Mouse (Mus musculus) forebrain, embryonic 10.5 days (tissue): Measurements from ENCODE around the gene Uba7. TPM values are rescaled to one million over a fixed set of nuclear protein-coding genes. Genes with fewer than 3 reads are reported as not detected.

Experiments used
- DNase-seq: peaks from one replicate; pipeline ENCODE4 v3.0.0-alpha.2; 2017; ENCODE audit warnings: low spot score; ENCODE audit errors: extremely low spot score
- H3K27ac ChIP-seq: fragments of 300-500 bp; sonication (generic); 2 replicates; pipeline ENCODE4 v1.5.1; 2016; ENCODE audit warnings: mild to moderate bottlenecking
- H3K27me3 ChIP-seq: fragments of 300-500 bp; sonication (generic); 2 replicates; pipeline ENCODE4 v1.6.1; 2016; ENCODE audit warnings: mild to moderate bottlenecking; ENCODE audit not compliant: poor library complexity, severe bottlenecking
- H3K36me3 ChIP-seq: fragments of 300-500 bp; sonication (generic); replicated peaks from 2 replicates; pipeline ENCODE4 v1.6.1; 2016; ENCODE audit warnings: mild to moderate bottlenecking, moderate library complexity
- H3K4me1 ChIP-seq: fragments of 300-500 bp; sonication (generic); 2 replicates; pipeline ENCODE4 v1.6.1; 2016
- H3K4me3 ChIP-seq: fragments of 300-500 bp; sonication (generic); 2 replicates; pipeline ENCODE4 v1.5.1; 2016; ENCODE audit warnings: mild to moderate bottlenecking, moderate library complexity
- H3K9me3 ChIP-seq: fragments of 300-500 bp; sonication (generic); 2 replicates; pipeline ENCODE4 v1.6.1; 2016; ENCODE audit warnings: mild to moderate bottlenecking, moderate library complexity
- WGBS: fragments of 180-500 bp; shearing (Covaris S2); methylation state at CpG from one replicate; pipeline ENCODE4 v1.1.7; 2016; 5-methylcytosine and 5-hydroxymethylcytosine counted together
- polyA plus RNA-seq: library from polyadenylated mRNA; unstranded; fragments of >200 nt; fragmentation: Nextera tagmentation; extraction: Ambion mirVana; gene quantifications from 2 replicates; pipeline ENCODE4 v1.2.1, GENCODE M21; 2016

Uba7 gene
- polyA plus RNA-seq, 1 experiment from 2014 or later, result 10.0 TPM

DNA sequence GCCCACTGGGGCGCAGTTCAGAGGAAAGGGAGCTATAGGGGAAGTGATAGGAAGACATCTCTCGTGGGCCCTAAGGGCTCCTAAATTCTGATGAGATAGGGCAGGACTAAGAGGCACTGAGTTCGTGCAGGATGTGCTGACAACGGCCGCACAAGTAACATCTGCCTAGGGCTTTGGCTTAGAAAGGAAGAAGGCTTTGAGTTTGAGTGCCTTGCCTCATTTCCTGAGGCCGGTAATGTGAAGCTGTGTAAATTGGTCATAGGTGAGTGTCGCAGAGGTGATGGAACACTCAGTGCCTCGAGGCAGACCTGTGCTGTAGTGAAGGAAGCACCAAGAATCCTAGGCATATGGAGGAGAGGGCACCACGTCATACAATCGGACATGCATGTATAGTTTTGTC, 8.6 kb upstream of the Uba7 start:
- Histone ChIP-seq H3K4me1 (no peaks in the 10 kb centered on the region), H3K27ac (no peak overlapping the region), H3K27me3 (no peaks in the 10 kb centered on the region), H3K36me3 (peaks cover 97% of the 10 kb centered on the region), H3K9me3 (no peaks in the 10 kb centered on the region), H3K4me3 (no peak overlapping the region)
- DNase-seq, result no peak
- 90% methylated on average over 10 of the region's 10 CpGs for WGBS

DNA sequence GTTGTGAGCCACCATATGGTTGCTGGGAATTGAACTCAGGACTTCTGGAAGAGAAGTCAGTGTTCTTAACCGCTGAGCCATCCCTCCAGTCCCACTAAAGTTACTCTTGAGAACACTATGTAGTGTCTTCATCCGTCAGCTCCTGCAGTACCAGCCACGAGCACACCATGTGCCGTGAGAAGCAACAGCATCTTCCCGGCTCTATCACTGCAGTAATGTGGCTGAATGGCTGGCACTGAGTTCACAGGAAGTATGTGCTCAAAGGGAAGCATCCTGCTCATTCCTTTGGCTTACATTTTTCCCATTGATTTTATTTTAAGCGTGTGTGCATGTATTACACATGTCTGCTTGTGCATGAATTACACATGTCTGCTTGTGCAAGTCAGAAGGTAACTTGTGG, 7.9 kb upstream of the Uba7 start:
- peaks cover 96% of the 10 kb centered on the region for H3K36me3 ChIP-seq
- 90% methylated on average over 6 of the region's 6 CpGs for WGBS

DNA sequence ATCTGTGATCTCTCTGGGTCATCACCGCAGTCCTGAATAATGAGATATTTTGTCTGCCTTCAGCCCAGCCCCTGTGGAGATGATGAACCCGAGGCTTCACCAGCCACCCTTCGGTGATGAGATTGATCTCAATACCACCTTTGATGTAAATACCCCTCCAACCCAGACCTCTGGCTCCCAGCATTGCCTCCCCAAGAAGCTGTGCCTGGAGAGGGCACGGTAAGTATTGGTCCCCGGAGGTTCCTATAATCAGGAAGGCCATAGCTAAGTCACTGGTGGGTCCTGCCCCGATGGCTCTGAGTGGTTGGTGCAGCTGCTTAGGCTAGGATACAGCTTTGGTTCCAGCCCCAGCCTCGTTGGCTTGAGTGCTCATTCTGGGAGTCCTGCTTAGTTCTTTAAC, 6.8 kb upstream of the Uba7 start:
- Histone ChIP-seq H3K4me1 (no peaks in the 10 kb centered on the region), H3K27me3 (no peaks in the 10 kb centered on the region), H3K27ac (no peak overlapping the region), H3K4me3 (no peak overlapping the region), H3K9me3 (no peaks in the 10 kb centered on the region), H3K36me3 (peaks cover 96% of the 10 kb centered on the region)
- WGBS, result 94% methylated on average over 7 of the region's 7 CpGs
- DNase-seq, result no peak

More for the DNA sequence above, 7.9 kb upstream of the Uba7 start:
- no peak overlapping the region for H3K27ac ChIP-seq
- no peaks in the 10 kb centered on the region for H3K4me1 ChIP-seq
- H3K27me3 ChIP-seq, result no peaks in the 10 kb centered on the region
- DNase-seq, result no peak
- H3K4me3 ChIP-seq, result no peak overlapping the region
- no peaks in the 10 kb centered on the region for H3K9me3 ChIP-seq

DNA sequence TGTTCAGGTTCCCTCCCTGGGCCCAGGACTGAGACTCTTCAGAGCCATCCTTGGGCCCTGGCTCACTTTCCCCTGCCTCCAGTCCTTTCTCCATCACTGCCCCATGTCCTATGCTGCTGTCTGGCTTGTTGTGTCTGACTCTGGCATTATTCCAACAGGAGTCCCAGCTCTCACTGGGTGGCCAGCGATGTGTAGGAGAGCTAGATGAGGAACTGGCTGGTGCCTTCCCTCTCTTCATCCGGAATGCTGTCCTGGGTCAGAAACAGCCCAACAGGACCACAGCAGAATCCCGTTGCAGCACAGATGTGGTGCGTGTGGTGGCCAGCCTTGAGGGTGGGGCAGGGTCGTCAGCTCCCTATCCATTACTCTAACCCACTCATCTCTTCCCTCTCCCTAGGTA, 5.0 kb upstream of the Uba7 start:
- no peaks in the 10 kb centered on the region for H3K9me3 ChIP-seq
- no peak overlapping the region for H3K4me3 ChIP-seq
- no peak overlapping the region for H3K27ac ChIP-seq
- H3K27me3 ChIP-seq, result no peaks in the 10 kb centered on the region
- no peaks in the 10 kb centered on the region; the same call in 1 of the 2 replicates for H3K4me1 ChIP-seq
- peaks cover 79% of the 10 kb centered on the region for H3K36me3 ChIP-seq
- DNase-seq, result no peak
- WGBS, result 91% methylated on average over 5 of the region's 5 CpGs

DNA sequence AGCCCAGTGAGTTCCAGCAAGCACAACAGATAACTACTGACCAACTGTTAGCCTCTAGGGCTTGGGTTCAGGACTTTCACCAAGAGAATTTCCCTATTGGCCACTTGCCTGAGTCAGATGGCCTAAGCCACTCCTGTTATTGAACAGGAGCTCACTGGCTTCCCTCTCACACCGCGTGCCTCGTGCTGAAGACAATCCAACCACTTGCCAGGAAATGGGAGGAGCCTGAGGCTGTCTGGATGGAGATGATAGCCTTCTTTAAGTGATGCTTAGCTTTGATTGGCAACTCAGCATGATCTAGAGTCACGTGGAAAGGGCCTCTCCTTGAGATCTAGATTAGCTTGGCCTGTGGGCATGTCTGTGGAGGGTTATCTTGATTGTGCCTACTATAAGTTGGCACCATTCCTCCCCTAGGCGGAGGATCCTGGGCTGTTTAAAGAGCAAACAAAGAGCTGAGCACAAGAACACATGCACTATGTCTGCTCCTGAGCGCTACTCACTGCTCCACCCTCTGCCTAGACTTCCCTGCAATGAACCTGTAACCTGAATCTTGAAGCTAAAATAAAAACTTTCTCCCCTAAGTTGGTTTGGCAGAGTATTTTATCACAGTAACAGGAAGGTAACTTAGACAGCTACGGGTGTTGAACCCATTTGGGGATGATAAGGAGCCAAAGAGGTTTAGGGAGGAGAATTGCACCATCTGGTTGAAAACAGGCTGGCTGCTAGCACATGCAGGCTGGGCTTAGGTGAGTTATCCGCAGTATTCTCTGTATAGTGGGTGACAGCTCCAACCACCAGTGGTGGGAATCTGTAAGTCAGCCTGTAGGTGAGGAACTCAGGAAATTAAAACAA, 3.4 kb upstream of the Uba7 start:
- H3K36me3 ChIP-seq, result peaks cover 63% of the 10 kb centered on the region
- WGBS, result 86% methylated on average over 8 of the region's 8 CpGs

DNA sequence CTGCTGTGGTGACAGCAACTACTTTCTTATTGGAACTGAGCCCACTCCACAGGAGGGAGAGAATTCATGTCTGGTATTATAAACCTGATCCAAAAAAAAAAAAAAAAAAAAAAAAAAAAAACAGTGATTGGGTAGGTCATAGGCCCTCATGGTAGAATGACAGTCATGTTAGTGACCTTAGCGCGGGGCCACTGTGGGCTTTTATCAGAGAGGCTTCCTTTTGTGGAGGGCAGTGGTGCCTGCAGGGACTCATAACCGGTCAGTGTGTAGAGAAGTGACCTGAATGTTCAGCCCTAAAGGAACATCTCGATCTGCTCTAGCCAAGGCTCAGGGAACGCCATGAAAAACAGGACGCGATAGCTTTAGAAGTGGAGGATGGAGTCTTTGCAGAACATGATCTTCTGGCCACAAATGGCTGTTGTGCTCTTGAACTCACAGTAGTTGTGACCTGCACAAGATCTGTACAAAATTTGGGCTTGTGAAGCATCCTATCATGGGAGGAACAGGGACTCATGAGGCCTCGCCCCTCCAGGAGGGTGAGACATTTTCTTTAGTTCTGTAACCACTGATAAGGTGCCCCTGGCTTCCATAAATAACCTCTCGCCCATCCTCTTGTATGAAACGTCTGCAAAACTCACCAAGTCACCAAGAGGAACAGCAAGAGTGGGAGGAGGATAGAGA, 674 bp upstream of the Uba7 start:
- WGBS, result 85% methylated on average over 10 of the region's 10 CpGs
- H3K27ac ChIP-seq, result no peak overlapping the region
- H3K9me3 ChIP-seq, result no peaks in the 10 kb centered on the region
- no peak for DNase-seq
- no peak overlapping the region for H3K4me3 ChIP-seq
- peaks cover 3% of the 10 kb centered on the region for H3K4me1 ChIP-seq
- no peaks in the 10 kb centered on the region for H3K27me3 ChIP-seq
- H3K36me3 ChIP-seq, result peaks cover 39% of the 10 kb centered on the region

More for the DNA sequence above, 3.4 kb upstream of the Uba7 start:
- H3K9me3 ChIP-seq, result no peaks in the 10 kb centered on the region
- H3K4me1 ChIP-seq, result no peaks in the 10 kb centered on the region; the same call in none of the 2 replicates
- no peak for DNase-seq
- H3K4me3 ChIP-seq, result no peak overlapping the region
- H3K27me3 ChIP-seq, result no peaks in the 10 kb centered on the region
- 0 out of 2 replicates have a peak overlapping the region, but pooled peaks have one; percentile 12 for H3K27ac ChIP-seq

DNA sequence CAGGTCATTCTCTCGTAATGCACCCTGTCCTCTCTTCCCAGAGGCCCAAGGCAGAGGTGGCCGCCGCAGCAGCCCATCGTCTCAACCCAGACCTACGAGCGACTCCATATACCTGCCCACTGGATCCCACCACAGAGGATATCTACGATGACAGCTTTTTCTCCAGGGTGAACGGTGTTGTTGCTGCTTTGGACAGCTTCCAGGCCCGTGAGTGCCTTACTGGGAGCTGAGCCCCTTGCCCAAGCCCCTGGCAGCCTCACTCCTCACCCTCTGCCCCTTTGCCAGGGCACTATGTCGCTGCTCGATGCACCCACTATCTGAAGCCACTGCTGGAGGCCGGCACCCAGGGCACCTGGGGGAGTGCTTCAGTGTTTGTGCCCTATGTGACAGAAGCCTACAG, 3.5 kb downstream of the Uba7 start:
- DNase-seq, result no peak
- Histone ChIP-seq H3K27me3 (peaks cover 11% of the 10 kb centered on the region), H3K27ac (peak overlapping the region; percentile 17), H3K4me1 (peaks cover 38% of the 10 kb centered on the region), H3K9me3 (no peaks in the 10 kb centered on the region), H3K4me3 (no peak overlapping the region), H3K36me3 (no peaks in the 10 kb centered on the region)
- WGBS, result 89% methylated on average over 12 of the region's 12 CpGs

DNA sequence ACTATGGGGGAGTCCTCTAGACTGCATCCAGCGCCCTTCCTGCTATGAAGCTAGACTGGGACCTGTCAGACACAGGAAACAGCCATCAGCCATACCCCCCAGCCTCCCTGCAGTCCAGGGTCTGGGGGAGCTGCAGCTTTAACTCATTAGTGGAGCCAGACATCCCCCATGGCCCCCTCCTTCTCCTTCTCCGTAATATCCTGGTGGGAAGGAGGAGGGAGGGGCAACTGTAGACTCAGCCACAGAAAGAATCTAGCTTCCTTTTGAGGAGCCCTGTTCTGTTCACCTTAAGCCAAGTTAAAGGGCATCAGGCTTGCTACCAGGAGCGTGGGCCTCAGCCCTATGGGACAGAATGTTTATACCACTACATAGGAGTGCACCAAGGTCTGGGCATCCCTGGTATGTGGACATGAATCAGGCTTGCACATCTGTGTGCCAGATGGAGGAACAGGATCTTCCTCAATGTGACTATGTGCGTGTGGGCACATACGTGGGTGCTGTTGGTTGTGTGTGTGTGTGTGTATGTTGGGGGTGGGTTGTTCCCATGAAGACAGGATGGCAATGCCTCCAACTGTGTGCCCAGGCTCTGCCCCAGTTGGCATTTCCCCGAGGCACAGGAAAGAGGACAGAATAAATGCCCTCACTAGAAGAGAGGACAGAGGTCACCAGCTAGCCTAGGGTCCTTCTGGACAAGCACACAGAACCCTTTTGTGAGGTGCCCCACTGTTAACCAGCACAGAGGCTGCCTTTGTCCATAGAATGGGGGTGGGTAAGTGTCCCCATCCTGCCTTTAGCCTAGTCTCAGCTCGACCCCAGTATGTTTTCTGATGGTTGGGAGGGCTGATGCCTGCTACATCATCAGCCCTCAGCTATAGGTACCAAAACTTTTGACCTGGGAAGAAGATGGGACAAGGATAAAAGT, 6.6 kb downstream of the Uba7 start:
- Histone ChIP-seq H3K27me3 (peaks cover 35% of the 10 kb centered on the region), H3K4me1 (peaks cover 68% of the 10 kb centered on the region), H3K9me3 (no peaks in the 10 kb centered on the region), H3K4me3 (peak overlapping the region; percentile 73), H3K36me3 (no peaks in the 10 kb centered on the region), H3K27ac (peak overlapping the region; percentile 88)
- 56% methylated on average over 7 of the region's 7 CpGs for WGBS
- peak; percentile 38 for DNase-seq

DNA sequence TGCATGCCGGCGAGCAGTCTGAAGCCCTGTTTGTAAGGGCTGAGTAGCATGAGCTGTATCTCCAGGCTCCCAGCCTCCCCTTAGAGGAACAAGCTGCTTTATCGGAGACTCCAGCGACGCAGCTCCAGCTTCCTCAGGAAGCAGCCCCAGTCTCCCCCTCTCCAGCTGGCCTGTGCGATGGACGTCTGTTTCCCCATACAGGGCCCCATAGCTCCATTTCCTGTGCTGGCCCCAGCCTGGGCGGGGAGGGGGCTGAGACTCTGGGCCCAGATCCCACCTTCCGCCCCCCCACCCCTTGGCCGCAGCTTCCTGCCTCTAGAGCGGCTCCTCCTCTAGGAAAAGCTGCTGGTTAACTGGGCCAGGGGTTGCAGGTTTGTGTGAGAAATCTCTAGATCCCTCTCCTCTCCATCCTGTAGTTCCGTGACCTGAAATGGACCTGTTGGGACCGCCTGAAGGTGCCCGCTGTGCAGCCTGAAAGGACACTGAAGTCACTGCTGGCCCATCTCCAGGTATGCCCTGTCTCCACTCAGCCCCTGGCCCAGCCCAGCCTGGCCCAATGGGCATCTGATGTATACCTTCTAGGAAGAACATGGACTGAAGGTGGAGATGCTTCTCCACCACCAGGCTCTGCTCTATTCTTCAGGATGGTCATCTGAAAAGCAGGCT, 7.5 kb downstream of the Uba7 start, which contains the start of gene Gm20661:
Gene Gm20661 (plus strand): TSS at position 378 of the 666 bp plus-strand sequence.
- Histone ChIP-seq H3K27ac (peak within 1 kb of the TSS; percentile 88), H3K4me1 (peaks cover 68% of the 10 kb centered on the region), H3K27me3 (peaks cover 35% of the 10 kb centered on the region), H3K9me3 (no peaks in the 10 kb centered on the region), H3K4me3 (peak within 1 kb of the TSS; percentile 73), H3K36me3 (no peaks in the 10 kb centered on the region)
- 51% methylated on average over 14 of the region's 14 CpGs for WGBS
- DNase-seq, result peak; percentile 59

DNA sequence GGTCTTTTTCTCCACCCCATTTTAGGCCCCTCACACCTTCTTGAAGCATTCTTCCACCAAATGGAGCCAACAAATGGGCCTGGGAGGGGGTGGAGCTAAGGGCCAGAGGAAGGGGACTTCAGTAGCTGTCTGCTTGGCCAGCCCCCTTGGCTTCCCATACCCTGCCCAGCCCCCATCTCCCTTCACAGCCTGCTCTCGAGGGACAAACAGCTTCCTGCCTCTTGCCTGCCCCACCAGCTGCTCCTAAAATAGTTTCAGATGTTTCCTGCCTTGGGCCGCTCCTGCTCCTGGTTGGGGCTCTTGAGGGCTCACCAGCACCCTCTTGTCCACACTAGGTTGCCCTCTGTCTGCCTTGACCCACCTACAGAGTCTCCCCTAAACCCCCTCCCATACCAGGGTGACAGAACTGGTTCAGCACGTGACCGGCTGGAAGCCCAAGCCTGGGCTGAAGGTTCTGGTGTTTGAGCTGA, 8.2 kb downstream of the Uba7 start:
- WGBS, result 53% methylated on average over 4 of the region's 4 CpGs
- no peaks in the 10 kb centered on the region for H3K36me3 ChIP-seq
- no peaks in the 10 kb centered on the region for H3K9me3 ChIP-seq
- peak overlapping the region; percentile 88 for H3K27ac ChIP-seq
- peaks cover 35% of the 10 kb centered on the region for H3K27me3 ChIP-seq
- H3K4me3 ChIP-seq, result peak overlapping the region; percentile 73
- H3K4me1 ChIP-seq, result peaks cover 72% of the 10 kb centered on the region
- DNase-seq, result peak; percentile 48

DNA sequence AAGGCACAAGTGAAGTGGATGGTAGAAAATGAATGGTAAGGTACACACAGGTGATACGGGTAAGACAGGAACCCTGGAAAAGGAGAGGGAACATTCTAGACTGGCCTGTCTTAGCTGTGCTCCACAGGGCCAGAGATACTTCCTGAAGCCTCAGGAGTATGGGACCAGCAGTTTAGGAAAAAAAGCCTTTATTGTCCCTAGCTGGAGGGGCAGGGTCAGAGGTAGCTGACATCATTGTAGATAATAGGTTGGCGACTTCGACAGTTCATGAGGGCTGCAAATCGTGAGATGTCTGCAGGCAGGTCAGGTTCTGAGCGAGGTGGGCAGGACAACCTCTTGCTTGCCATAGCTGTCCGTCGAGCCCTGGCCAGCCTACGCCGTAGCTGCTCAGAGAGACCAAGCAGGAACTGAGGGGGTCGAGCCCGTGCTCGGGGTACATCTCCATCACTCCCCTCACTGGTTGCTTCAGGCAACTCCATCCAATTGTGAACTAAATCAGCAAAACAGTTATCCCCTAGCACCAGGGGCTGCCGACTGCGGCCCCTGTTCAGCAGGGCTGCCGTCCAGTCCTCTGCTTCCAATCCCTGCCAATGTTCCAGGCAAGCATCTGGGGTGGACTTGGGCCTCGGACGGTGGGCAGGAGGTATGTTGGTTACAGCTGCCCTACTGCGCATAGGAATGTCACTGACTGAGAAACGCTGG, 8.9 kb downstream of the Uba7 start:
- no peak for DNase-seq

More for the DNA sequence above, 8.9 kb downstream of the Uba7 start:
- peak overlapping the region; percentile 88 for H3K27ac ChIP-seq
- H3K36me3 ChIP-seq, result no peaks in the 10 kb centered on the region
- H3K4me3 ChIP-seq, result peak overlapping the region; percentile 73
- H3K27me3 ChIP-seq, result peaks cover 35% of the 10 kb centered on the region
- peaks cover 73% of the 10 kb centered on the region for H3K4me1 ChIP-seq
- WGBS, result 65% methylated on average over 19 of the region's 19 CpGs
- no peaks in the 10 kb centered on the region for H3K9me3 ChIP-seq
